Mouse (Mus musculus): Measurements from ENCODE around the gene Krtap5-1. TPM values are rescaled to one million over a fixed set of nuclear protein-coding genes. Genes with fewer than 3 reads are reported as not detected.
"Not testable (repeated sequence)": the region's sequence is repeated elsewhere in the genome, so short reads cannot be mapped to it uniquely, and the experiment has no call there.

Gene Krtap5-1
- not detected in 2 replicates for polyA plus RNA-seq (2015; fragmentation: Nextera tagmentation; extraction: Ambion mirVana)

- H3K27ac ChIP-seq (replicated peaks); ATAC-seq (ENCODE audit: insufficient read depth); H3K36me3 ChIP-seq (replicated peaks); H3K9ac ChIP-seq; H3K9me3 ChIP-seq (replicated peaks); H3K4me3 ChIP-seq (replicated peaks); H3K4me1 ChIP-seq (replicated peaks); H3K4me2 ChIP-seq; H3K27me3 ChIP-seq: not testable (repeated sequence)
These were observed at the start of gene Krtap5-1 for GRCm38 (mm10) chr7:142297018-142297417. Gene Krtap5-1 (minus strand): TSS chr7:142297118.

- no peaks in the 10 kb centered on the region for H3K9me3 ChIP-seq (replicated peaks)
- H3K36me3 ChIP-seq (replicated peaks), result no peaks in the 10 kb centered on the region
- H3K4me2 ChIP-seq, result no peak overlapping the region
- H3K4me1 ChIP-seq (replicated peaks), result peaks cover 31% of the 10 kb centered on the region
- H3K9ac ChIP-seq, result no peak overlapping the region
- no peaks in the 10 kb centered on the region for H3K27me3 ChIP-seq
- WGBS (ENCODE audit: insufficient replicate concordance), result 41% methylated on average over 3 of the region's 3 CpGs
- peak overlapping the region; percentile 29; the same call in 1 of the 2 replicates for H3K27ac ChIP-seq (replicated peaks)
- peak; percentile 10; the same call in 1 of the 2 replicates for ATAC-seq (ENCODE audit: insufficient read depth)
- no peak overlapping the region for H3K4me3 ChIP-seq (replicated peaks)
These were observed 45.3 kb upstream of the Krtap5-1 start for GRCm38 (mm10) chr7:142342247-142342640.

GRCm38 (mm10) chr7:142341564-142342246 is 44.8 kb upstream of the Krtap5-1 start:
- Histone ChIP-seq H3K36me3 (replicated peaks) (no peaks in the 10 kb centered on the region), H3K27me3 (no peaks in the 10 kb centered on the region), H3K27ac (replicated peaks) (0 out of 2 replicates have a peak overlapping the region, but pooled peaks have one; percentile 29), H3K4me2 (no peak overlapping the region), H3K9ac (no peak overlapping the region), H3K4me1 (replicated peaks) (peaks cover 27% of the 10 kb centered on the region), H3K4me3 (replicated peaks) (no peak overlapping the region), H3K9me3 (replicated peaks) (no peaks in the 10 kb centered on the region)
- no peak for ATAC-seq (ENCODE audit: insufficient read depth)
- 66% methylated on average over 10 of the region's 10 CpGs for WGBS (ENCODE audit: insufficient replicate concordance)

- no peak overlapping the region for H3K9ac ChIP-seq
- no peak overlapping the region for H3K4me3 ChIP-seq (replicated peaks)
- no peaks in the 10 kb centered on the region for H3K9me3 ChIP-seq (replicated peaks)
- H3K4me2 ChIP-seq, result no peak overlapping the region
- peaks cover 3% of the 10 kb centered on the region; the same call in 1 of the 2 replicates for H3K27me3 ChIP-seq
- 0 out of 2 replicates have a peak overlapping the region, but pooled peaks have one; percentile 29 for H3K27ac ChIP-seq (replicated peaks)
- ATAC-seq (ENCODE audit: insufficient read depth), result peak; percentile 53; the same call in 1 of the 2 replicates
- WGBS (ENCODE audit: insufficient replicate concordance), result 36% methylated on average over 10 of the region's 10 CpGs
- H3K4me1 ChIP-seq (replicated peaks), result peaks cover 24% of the 10 kb centered on the region
- no peaks in the 10 kb centered on the region for H3K36me3 ChIP-seq (replicated peaks)
These were observed 43.5 kb upstream of the Krtap5-1 start for GRCm38 (mm10) chr7:142340269-142340970.

GRCm38 (mm10) chr7:142335151-142335550 is 38.2 kb upstream of the Krtap5-1 start:
- Histone ChIP-seq H3K27me3 (peaks cover 3% of the 10 kb centered on the region; the same call in 1 of the 2 replicates), H3K4me1 (replicated peaks) (peaks cover 33% of the 10 kb centered on the region), H3K9ac (no peak overlapping the region), H3K4me2 (no peak overlapping the region), H3K9me3 (replicated peaks) (no peaks in the 10 kb centered on the region), H3K4me3 (replicated peaks) (no peak overlapping the region), H3K36me3 (replicated peaks) (no peaks in the 10 kb centered on the region), H3K27ac (replicated peaks) (no peak overlapping the region)
- WGBS (ENCODE audit: insufficient replicate concordance), result 83% methylated on average over 8 of the region's 8 CpGs
- ATAC-seq (ENCODE audit: insufficient read depth), result no peak

GRCm38 (mm10) chr7:142334246-142334645 is 37.3 kb upstream of the Krtap5-1 start:
- Histone ChIP-seq H3K27ac (replicated peaks) (no peak overlapping the region), H3K4me3 (replicated peaks) (no peak overlapping the region), H3K9me3 (replicated peaks) (no peaks in the 10 kb centered on the region), H3K36me3 (replicated peaks) (no peaks in the 10 kb centered on the region), H3K9ac (no peak overlapping the region), H3K4me1 (replicated peaks) (peaks cover 36% of the 10 kb centered on the region), H3K27me3 (peaks cover 3% of the 10 kb centered on the region; the same call in 1 of the 2 replicates), H3K4me2 (no peak overlapping the region)
- peak; percentile 32 for ATAC-seq (ENCODE audit: insufficient read depth)
- WGBS (ENCODE audit: insufficient replicate concordance), result under 1% methylated on average over 3 of the region's 3 CpGs

GRCm38 (mm10) chr7:142332741-142333140 is 35.8 kb upstream of the Krtap5-1 start:
- not testable (repeated sequence) for H3K4me3 ChIP-seq (replicated peaks); H3K27ac ChIP-seq (replicated peaks); ATAC-seq (ENCODE audit: insufficient read depth); H3K36me3 ChIP-seq (replicated peaks); H3K27me3 ChIP-seq; H3K4me2 ChIP-seq; H3K9me3 ChIP-seq (replicated peaks); H3K9ac ChIP-seq
- peaks cover 36% of the 10 kb centered on the region for H3K4me1 ChIP-seq (replicated peaks)
- WGBS (ENCODE audit: insufficient replicate concordance), result 88% methylated on average over 5 of the region's 9 CpGs

GRCm38 (mm10) chr7:142331281-142331680 is 34.4 kb upstream of the Krtap5-1 start:
- Histone ChIP-seq H3K4me1 (replicated peaks) (peaks cover 36% of the 10 kb centered on the region), H3K4me2 (no peak overlapping the region), H3K4me3 (replicated peaks) (no peak overlapping the region), H3K36me3 (replicated peaks) (no peaks in the 10 kb centered on the region), H3K27ac (replicated peaks) (peak overlapping the region; percentile 70), H3K9ac (no peak overlapping the region), H3K27me3 (peaks cover 1% of the 10 kb centered on the region; the same call in 1 of the 2 replicates), H3K9me3 (replicated peaks) (no peaks in the 10 kb centered on the region)
- WGBS (ENCODE audit: insufficient replicate concordance), result 32% methylated on average over 4 of the region's 4 CpGs
- peak; percentile 67 for ATAC-seq (ENCODE audit: insufficient read depth)

- Histone ChIP-seq H3K4me1 (replicated peaks) (peaks cover 35% of the 10 kb centered on the region), H3K4me2 (no peak overlapping the region), H3K4me3 (replicated peaks) (no peak overlapping the region), H3K27me3 (no peaks in the 10 kb centered on the region), H3K9ac (no peak overlapping the region), H3K9me3 (replicated peaks) (no peaks in the 10 kb centered on the region), H3K36me3 (replicated peaks) (no peaks in the 10 kb centered on the region), H3K27ac (replicated peaks) (peak overlapping the region; percentile 70)
- ATAC-seq (ENCODE audit: insufficient read depth), result peak; percentile 75
- 53% methylated on average over 9 of the region's 9 CpGs for WGBS (ENCODE audit: insufficient replicate concordance)
These were observed 33.4 kb upstream of the Krtap5-1 start for GRCm38 (mm10) chr7:142330271-142330724.

- Histone ChIP-seq H3K27ac (replicated peaks) (no peak overlapping the region), H3K4me2 (no peak overlapping the region), H3K9me3 (replicated peaks) (no peaks in the 10 kb centered on the region), H3K27me3 (no peaks in the 10 kb centered on the region), H3K9ac (no peak overlapping the region), H3K36me3 (replicated peaks) (no peaks in the 10 kb centered on the region), H3K4me3 (replicated peaks) (no peak overlapping the region), H3K4me1 (replicated peaks) (peaks cover 25% of the 10 kb centered on the region)
- WGBS (ENCODE audit: insufficient replicate concordance), result 52% methylated on average over 3 of the region's 3 CpGs
- ATAC-seq (ENCODE audit: insufficient read depth), result no peak
These were observed 31.6 kb upstream of the Krtap5-1 start for GRCm38 (mm10) chr7:142328507-142328906.

- H3K27me3 ChIP-seq, result no peaks in the 10 kb centered on the region
- no peak overlapping the region for H3K4me3 ChIP-seq (replicated peaks)
- ATAC-seq (ENCODE audit: insufficient read depth), result no peak
- H3K9me3 ChIP-seq (replicated peaks), result no peaks in the 10 kb centered on the region
- no peak overlapping the region for H3K27ac ChIP-seq (replicated peaks)
- H3K4me1 ChIP-seq (replicated peaks), result peaks cover 19% of the 10 kb centered on the region
- no peaks in the 10 kb centered on the region for H3K36me3 ChIP-seq (replicated peaks)
- H3K9ac ChIP-seq, result no peak overlapping the region
- WGBS (ENCODE audit: insufficient replicate concordance), result 36% methylated on average over 9 of the region's 9 CpGs
- H3K4me2 ChIP-seq, result no peak overlapping the region
These were observed 30.0 kb upstream of the Krtap5-1 start for GRCm38 (mm10) chr7:142326714-142327445.

Measured in liver, embryonic 15.5 days (tissue).